Mouse (Mus musculus) spleen, adult 10 weeks (tissue): ENCODE data around the gene Vmn2r73. TPM values are rescaled to one million over a fixed set of nuclear protein-coding genes. Genes with fewer than 3 reads are reported as not detected.

Experiments
- polyA plus RNA-seq: library from polyadenylated mRNA; stranded (reverse); fragments of 350-450 nt; fragmentation: Illumina TruSeq; extraction: RNeasy Lipid Tissue Mini Kit (QIAGEN cat#74804); gene quantifications from one replicate; pipeline ENCODE4 v1.2.3, GENCODE M21; 2015; ENCODE audit warnings: low replicate concordance; ENCODE audit not compliant: insufficient read depth

Gene Vmn2r73
- not detected for polyA plus RNA-seq

DNA sequence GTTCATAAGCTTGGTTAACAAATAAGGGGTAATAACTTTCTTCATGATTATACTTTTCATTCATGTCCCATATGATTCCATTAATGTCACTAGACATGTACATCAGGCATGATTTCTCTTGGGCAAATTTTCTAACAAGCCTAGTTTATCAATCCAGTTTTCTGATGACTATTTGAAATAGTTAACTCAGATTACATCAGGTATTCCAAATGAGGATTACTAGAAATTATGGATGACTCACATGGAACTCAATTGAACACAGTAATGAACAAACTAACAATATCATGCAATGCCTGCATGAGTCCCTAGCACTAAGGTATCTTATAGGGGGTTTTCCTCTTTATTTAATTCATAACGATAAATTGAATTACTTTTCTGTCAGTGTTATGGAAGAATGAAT, at the start of gene Vmn2r73:
Vmn2r73 (minus strand) TSS at position 101 of the 400 bp plus-strand sequence.

Other genes with a start within 250 kb of the Vmn2r73 start
- gene Vmn2r72, start 121.2 kb downstream of the Vmn2r73 start, polyA plus RNA-seq: not detected
- gene Vmn2r74, start 85.4 kb upstream of the Vmn2r73 start, polyA plus RNA-seq: not detected